Mouse (Mus musculus): ENCODE data around the gene Parp1.
A peak's percentile ranks its signal among the peaks of the same experiment; 100 is the strongest.
"Not testable (repeated sequence)": the region's sequence is repeated elsewhere in the genome, so short reads cannot be mapped to it uniquely, and the experiment has no call there.

The Parp1 gene

DNA sequence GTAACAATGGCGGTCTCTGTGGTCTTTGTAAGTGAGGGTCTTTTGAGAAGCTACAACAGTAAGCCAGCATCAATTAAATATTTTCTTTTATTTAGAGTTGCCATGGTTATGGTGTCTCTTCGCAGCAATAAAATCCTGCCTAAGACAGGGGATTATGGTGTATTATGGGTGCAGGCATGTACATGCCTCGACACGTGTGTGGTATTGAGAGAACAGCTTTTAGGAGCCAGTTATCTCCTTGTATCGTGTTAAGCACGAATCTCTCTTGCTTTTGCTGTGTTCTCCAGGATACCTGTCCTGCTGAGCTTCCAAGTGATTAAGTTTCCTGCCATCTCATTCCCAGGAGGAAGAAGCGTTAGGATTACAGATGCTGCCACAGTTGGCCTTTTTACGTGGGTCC is 9.3 kb upstream of the Parp1 start:
- DNase-seq (ENCODE audit: low spot score in 2 of 2): no peak

DNA sequence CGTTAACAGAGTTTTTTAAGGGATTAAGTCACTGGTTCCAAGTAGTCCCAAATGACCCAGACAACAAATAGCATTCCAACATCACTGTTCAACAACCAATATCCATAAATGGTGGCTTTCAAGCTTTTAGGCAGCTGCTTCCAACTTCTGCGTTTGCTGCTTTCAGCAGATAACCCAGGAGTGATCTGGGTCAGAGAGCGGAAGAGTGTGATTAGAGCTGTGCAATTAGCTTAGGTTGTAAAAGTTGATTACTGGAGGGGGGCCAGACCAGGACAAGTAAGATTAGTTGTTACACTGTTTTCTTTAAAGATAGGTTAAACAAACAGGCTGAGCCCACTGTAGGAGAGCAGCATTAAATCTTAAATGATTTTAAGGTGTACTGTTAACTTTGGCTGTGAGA is 7.5 kb upstream of the Parp1 start:
- no peak for DNase-seq (ENCODE audit: low spot score in 2 of 2)

GRCm38 (mm10) chr1:180564885-180565284 is 3.8 kb upstream of the Parp1 start:
- no peak for DNase-seq (ENCODE audit: low spot score in 2 of 2)

- no peak for DNase-seq (ENCODE audit: low spot score in 2 of 2)
Measured at GRCm38 (mm10) chr1:180567761-180568160, 963 bp upstream of the Parp1 start.

GRCm38 (mm10) chr1:180568248-180568647 is 476 bp upstream of the Parp1 start:
- no peak for DNase-seq (ENCODE audit: low spot score in 2 of 2)

GRCm38 (mm10) chr1:180569453-180569852 is 729 bp downstream of the Parp1 start:
- no peak for DNase-seq (ENCODE audit: low spot score in 2 of 2)

DNA sequence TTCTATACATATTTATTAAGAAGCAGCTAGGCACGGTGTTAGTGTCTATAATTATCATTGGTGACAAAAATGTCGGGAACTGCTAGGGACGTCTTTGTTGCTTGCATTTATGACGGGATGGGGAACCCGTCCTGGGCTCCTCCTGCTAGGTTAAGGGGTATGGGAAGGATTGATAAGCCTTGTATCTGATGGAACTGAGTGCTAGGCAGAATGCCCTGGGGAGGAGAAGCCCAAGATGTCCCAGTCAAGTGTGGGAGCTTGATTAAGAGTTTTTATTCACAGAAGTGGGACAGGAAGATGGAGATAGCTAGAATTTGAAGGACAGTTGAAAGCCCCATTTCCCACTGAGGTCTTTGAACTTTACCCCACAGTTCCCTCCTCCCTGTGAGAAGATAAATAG is 1.5 kb downstream of the Parp1 start:
- DNase-seq (ENCODE audit: low spot score in 2 of 2): no peak

DNA sequence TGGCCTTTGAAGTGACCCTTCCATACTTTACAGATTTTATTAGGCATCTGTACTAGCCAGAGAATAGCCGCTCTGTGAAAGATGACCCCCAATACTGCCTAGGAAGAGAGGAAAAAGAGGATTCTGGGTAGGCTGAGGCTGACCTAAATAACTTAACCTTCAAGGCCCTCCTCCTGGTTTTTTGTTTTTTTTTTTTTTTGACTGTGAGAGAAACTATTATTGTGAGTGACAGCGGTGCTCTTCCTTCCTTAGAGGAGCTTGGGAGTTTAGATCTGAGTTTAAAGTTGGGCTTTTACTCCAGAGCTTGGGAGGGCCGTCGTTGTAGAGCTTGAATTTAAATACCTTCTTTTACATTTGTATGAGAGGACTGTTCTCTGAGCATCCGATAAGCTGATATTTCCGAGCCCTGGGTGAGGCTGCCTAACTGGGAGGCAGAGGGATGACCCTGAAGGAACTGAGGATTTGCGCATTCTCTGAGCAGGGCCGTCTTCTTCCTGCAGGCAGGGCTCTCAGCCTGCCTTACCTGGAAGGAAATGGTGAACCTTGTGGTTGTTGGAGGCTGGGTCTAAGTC is 2.4 kb downstream of the Parp1 start:
- DNase-seq (ENCODE audit: low spot score in 2 of 2): no peak

DNA sequence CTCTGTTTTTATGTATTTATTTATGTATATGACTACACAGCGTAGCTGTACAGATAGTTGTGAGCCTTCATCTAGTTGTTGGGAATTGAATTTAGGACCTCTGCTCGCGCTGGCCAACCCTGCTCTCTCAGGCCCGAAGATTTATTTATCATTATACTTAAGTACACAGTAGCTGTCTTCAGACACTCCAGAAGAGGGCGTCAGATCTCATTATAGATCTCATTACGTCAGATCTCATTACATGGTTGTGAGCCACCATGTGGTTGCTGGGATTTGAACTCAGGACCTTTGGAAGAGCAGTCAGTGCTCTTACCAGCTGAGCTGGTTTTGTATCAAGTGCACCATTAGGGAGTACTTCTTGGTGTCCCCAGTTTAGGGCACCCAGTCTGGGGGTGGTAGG is 3.0 kb downstream of the Parp1 start:
- not testable (repeated sequence) for DNase-seq (ENCODE audit: low spot score in 2 of 2)

DNA sequence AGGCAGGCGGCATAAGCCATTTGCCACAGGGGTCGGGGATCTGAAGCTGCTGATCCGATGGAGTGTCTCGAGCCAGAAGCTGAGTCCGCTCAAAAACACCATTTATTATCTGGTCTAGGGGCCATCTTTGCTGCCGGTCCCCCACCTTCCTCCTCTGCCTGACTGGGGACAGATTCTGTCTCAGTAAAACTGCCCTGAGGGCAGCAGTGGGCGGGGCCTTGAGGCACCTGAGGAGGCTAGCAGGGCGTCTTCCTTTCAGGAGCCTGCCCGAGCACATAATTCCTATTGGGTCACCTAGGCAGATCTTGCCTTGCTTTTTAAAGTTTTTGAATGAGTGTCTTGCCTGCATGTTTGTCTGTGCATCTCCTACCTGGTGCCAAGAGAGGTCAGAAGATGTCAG is 3.4 kb downstream of the Parp1 start:
- DNase-seq (ENCODE audit: low spot score in 2 of 2): no peak

DNA sequence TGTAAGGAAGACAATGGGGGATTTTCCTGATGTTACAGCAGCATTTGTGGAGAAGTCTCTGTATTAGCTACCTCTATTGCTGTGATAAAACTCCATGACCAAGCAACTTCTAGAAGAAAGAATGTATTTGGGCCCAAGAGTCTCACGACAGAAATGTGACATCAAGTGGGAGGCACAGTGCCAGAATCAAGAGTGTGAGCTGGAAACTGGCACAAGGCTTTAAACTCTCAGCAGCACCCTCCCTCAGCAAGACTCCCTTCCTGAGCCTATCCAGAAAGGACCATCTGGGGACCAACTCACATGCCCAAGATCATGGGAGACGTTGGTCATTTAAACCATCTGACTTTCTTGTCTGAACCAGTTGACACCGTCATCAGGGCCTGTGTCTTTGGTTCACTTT is 7.8 kb downstream of the Parp1 start:
- DNase-seq (ENCODE audit: low spot score in 2 of 2): no peak

GRCm38 (mm10) chr1:180577837-180578236 is 9.1 kb downstream of the Parp1 start:
- no peak for DNase-seq (ENCODE audit: low spot score in 2 of 2)

DNA sequence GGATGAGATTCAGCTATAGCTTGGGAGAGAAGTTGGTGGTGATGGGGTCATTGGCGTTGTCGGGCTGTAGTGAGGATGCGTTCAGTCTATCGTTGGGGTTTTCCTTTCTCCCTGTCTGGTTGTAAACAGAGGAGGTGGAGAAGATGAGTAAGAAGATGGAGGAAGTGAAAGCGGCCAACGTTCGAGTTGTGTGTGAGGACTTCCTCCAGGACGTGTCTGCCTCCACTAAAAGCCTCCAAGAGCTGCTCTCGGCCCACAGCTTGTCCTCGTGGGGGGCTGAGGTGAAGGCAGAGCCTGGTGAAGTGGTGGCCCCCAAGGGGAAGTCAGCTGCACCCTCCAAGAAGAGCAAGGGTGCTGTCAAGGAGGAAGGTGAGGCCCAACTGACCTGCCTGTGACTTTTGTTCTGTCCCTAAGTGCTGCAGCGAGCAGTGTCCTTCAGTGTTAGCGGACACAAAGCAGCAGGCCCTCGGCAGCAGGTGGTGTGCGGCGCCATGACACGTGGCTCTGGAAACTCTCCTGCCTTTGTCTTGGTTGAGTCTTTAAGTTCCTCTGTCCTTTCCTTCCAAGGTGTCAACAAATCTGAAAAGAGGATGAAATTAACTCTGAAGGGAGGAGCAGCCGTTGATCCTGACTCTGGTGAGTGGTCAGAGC is 19.2 kb downstream of the Parp1 start:
- DNase-seq (ENCODE audit: low spot score in 2 of 2): peak in 1 of 2 experiments; percentile 58

DNA sequence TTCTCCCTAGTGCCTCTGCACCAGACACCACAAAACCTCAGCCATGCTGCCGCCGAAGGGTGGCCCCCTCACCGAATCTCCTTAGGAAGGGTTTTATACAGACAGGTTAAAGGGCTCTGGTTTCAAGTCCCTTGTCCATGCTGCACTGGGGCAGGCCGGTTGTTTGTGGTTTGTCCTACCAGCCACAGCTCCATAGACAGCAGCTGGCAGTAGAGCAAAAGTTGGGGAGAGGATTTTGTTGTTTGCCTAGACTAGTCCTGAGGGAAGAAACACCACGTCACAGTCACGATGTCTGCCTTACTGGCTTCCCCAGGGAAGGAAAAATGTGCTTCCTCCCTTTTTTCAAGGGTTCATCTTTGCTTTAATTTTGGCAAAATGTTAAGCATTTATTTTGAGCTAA is 31.9 kb downstream of the Parp1 start:
- no peak for DNase-seq (ENCODE audit: low spot score in 2 of 2)

DNA sequence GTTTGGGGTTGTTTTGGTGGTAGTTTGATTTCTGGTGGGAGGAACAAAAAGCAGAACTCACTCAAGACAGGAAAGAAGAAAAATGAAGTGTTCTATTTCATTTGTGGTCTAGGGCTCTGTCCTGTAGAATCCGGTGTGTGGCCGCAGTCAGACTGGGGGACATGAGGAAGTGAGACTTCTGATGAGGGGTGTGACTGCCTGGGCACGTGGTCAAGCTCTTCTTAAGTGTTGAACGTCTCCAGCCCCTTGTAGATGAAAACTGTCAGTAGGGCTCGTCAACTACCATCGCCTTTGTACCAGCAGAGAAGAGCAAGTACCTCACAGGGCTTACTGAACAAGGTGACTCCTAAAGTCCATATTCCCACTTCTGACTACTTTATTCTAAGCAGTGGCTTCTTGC is 33.1 kb downstream of the Parp1 start:
- peak in 1 of 2 experiments; percentile 48 for DNase-seq (ENCODE audit: low spot score in 2 of 2)

DNA sequence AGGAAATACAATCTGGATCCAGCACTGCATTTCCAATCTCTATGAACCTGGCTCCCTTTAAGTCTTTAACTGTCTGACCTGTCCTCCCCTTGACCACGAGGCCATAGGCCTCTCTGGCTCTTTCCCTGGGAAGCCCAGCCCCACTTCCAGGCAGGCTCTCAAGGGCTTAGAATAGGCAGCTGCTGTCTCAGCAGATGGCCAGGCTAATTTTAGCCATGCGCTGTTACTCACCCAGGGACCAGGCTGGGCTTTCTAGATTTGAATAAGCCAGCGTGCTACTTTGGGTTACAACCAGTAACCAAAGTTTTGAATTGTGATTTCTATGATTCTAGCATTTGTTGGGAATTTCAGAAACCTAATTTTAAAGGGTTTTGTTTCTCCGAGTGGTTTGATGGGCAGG is 35.9 kb downstream of the Parp1 start:
- peak; percentile 82 to 91 for DNase-seq (ENCODE audit: low spot score in 2 of 2)

GRCm38 (mm10) chr1:180606106-180606505 is 37.4 kb downstream of the Parp1 start:
- DNase-seq (ENCODE audit: low spot score in 2 of 2): no peak

GRCm38 (mm10) chr1:180606796-180607577 is 38.3 kb downstream of the Parp1 start:
- DNase-seq (ENCODE audit: low spot score in 2 of 2): no peak

DNA sequence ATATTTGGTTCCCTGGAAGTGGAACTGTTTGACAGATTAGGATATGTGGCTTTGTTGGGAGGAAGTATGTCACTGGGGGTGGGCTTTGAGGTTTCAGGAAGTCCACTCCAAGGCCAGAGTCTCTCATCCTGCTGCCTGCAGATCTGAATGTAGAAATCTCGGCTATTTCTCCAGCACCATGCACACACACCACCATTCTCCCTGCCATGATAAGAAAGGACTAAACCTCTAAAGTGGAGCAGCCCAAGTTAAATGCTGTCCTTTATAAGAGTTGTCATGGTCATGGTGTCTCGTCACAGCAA is 38.8 kb downstream of the Parp1 start:
- DNase-seq (ENCODE audit: low spot score in 2 of 2): no peak

- DNase-seq (ENCODE audit: low spot score in 2 of 2): not testable (repeated sequence)
Measured at GRCm38 (mm10) chr1:180611842-180612241, 43.1 kb downstream of the Parp1 start.

GRCm38 (mm10) chr1:180616762-180617161 is 48.0 kb downstream of the Parp1 start:
- DNase-seq (ENCODE audit: low spot score in 2 of 2): no peak

- DNase-seq (ENCODE audit: low spot score in 2 of 2): no peak
Measured at GRCm38 (mm10) chr1:180622389-180622788, 53.7 kb downstream of the Parp1 start.

DNA sequence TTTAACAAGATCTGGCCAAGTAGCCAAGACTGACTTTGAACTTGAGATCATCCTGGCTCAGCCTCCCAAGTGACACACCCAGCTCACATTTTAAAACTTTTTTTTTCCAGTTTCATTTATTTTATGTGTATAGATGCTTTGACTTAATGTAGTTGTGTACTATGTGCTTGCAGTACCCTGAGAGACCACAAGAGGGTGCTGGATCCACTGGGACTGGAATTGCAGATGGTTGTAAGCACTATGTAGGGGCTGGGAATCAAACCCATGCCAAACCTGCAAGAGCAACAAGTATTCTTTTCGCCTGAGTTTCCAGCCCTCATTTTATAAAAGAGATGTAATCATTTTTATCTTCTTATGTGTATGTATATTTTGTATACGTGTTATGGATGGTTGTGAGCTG is 55.2 kb downstream of the Parp1 start:
- DNase-seq (ENCODE audit: low spot score in 2 of 2): no peak

All from right cerebral cortex, postnatal 10 days (tissue).